Mouse (Mus musculus): Measurements from ENCODE around the gene Lin7a. TPM values are rescaled to one million over a fixed set of nuclear protein-coding genes. Genes with fewer than 3 reads are reported as not detected.

Lin7a gene
- polyA plus RNA-seq, 1 experiment, result 1.5 TPM

DNA sequence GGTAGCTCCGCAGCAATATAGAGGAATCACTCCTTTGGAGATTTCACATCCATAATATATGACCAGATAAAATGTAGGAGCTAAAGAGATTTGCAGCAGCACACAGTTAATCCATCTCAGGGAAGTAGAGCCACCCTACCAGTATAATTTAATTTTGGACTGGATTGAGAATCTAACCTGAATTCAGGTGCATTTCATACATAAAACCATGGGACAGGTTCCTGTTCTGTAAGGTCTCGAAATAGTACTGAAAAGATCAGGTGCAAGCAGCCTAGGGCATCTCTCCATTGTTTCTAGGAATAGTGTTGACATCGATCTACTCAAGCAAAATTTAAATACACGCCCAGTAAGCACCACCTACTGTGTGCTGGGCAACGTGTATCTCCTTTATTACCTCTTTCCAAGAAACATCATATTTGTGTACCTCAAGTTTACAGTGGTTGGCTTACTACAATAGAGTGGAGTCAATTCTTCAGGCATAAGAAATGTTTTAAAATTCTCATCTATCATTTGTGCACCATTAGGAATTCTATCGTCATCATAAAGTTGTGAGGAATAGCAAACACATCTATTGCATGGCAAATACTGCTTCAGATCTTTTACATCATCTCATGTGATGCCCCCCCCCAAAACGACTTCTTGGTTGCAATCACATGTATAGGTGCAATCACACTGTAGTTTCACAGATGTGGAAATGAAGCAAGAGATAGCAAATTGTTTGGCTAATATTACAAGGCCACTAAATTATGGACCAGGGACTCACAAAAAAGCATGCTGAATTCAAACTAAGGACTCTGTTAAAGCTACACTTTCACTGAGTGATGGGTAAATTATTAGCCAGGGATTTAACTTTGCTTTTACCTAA is 20.9 kb upstream of the Lin7a start:
- no peak overlapping the region for H3K27ac ChIP-seq (ENCODE audit: insufficient read depth, low read length)
- H3K4me3 ChIP-seq (ENCODE audit: insufficient read depth, low read length), result no peak overlapping the region
- H3K4me1 ChIP-seq (ENCODE audit: control insufficient read depth, insufficient read depth, low read length), result no peaks in the 10 kb centered on the region
- TF ChIP-seq CTCF (IDR thresholded peaks at IDR 0.05; ENCODE audit: borderline replicate concordance, insufficient read depth, low read length) (no peak), POLR2A (IDR thresholded peaks at IDR 0.05; ENCODE audit: low read depth, low read length) (no peak)

GRCm38 (mm10) chr10:107251271-107251670 is 20.2 kb upstream of the Lin7a start:
- Histone ChIP-seq H3K4me1 (ENCODE audit: control insufficient read depth, insufficient read depth, low read length) (no peaks in the 10 kb centered on the region), H3K27ac (ENCODE audit: insufficient read depth, low read length) (no peak overlapping the region), H3K4me3 (ENCODE audit: insufficient read depth, low read length) (no peak overlapping the region)
- TF ChIP-seq CTCF (IDR thresholded peaks at IDR 0.05; ENCODE audit: borderline replicate concordance, insufficient read depth, low read length) (no peak), POLR2A (IDR thresholded peaks at IDR 0.05; ENCODE audit: low read depth, low read length) (no peak)

GRCm38 (mm10) chr10:107251801-107252502 is 19.5 kb upstream of the Lin7a start:
- H3K27ac ChIP-seq (ENCODE audit: insufficient read depth, low read length), result no peak overlapping the region
- no peak for TF ChIP-seq CTCF (IDR thresholded peaks at IDR 0.05; ENCODE audit: borderline replicate concordance, insufficient read depth, low read length)
- no peak for TF ChIP-seq POLR2A (IDR thresholded peaks at IDR 0.05; ENCODE audit: low read depth, low read length)
- no peaks in the 10 kb centered on the region for H3K4me1 ChIP-seq (ENCODE audit: control insufficient read depth, insufficient read depth, low read length)
- H3K4me3 ChIP-seq (ENCODE audit: insufficient read depth, low read length), result no peak overlapping the region

DNA sequence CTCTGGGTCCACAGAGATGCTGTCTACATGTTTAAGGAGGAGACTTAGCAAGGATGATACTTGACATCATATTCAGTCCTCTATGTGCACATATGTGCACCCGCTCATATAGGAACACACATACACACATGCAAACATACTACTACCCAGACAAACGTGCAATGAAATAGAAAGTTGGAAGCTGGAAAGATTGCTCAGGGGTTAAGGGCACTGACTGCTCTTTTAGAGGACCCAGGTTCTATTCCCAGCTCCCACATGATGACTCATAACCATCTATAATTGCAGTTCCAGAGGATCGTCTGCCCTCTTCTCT is 19.0 kb upstream of the Lin7a start:
- Histone ChIP-seq H3K4me3 (ENCODE audit: insufficient read depth, low read length) (no peak overlapping the region), H3K27ac (ENCODE audit: insufficient read depth, low read length) (no peak overlapping the region), H3K4me1 (ENCODE audit: control insufficient read depth, insufficient read depth, low read length) (no peaks in the 10 kb centered on the region)
- TF ChIP-seq CTCF (IDR thresholded peaks at IDR 0.05; ENCODE audit: borderline replicate concordance, insufficient read depth, low read length), result no peak
- no peak for TF ChIP-seq POLR2A (IDR thresholded peaks at IDR 0.05; ENCODE audit: low read depth, low read length)

DNA sequence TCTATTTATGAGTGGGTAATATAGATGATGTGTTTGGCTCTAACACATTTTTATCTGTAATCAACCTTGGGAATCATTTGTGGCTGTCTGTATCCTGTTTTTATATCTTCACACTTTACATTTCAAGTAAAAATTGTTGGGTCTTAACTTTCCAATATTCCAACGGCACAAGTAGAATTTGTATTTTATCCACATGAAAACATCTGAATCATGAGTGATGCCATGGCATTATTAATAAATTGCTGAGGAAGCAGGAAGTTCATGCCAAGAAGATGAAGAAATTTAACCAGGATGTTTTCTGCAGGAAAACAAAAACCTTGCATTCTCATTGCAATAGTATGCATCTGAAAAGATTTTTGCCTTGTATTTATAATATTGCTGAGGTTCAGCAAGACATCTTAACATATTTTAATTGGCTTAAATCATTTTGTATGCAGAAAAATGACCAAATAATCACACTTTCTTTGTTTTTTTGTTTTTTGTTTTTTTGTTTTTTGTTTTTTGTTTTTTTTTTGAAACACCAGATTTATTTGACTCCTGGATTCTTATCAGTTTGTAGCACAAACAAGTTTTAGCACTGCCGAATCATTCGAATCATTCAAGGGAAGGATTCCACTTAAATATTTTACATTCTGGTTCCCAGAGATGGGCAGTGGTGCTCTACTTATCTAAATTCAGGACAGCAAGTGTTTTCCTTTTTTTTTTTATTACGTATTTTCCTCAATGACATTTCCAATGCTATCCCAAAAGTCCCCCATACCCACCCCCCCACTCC is 18.1 kb upstream of the Lin7a start:
- H3K4me3 ChIP-seq (ENCODE audit: insufficient read depth, low read length), result no peak overlapping the region
- TF ChIP-seq CTCF (IDR thresholded peaks at IDR 0.05; ENCODE audit: borderline replicate concordance, insufficient read depth, low read length) (no peak), POLR2A (IDR thresholded peaks at IDR 0.05; ENCODE audit: low read depth, low read length) (no peak)

GRCm38 (mm10) chr10:107254656-107255055 is 16.8 kb upstream of the Lin7a start:
- Histone ChIP-seq H3K27ac (ENCODE audit: insufficient read depth, low read length) (no peak overlapping the region), H3K4me1 (ENCODE audit: control insufficient read depth, insufficient read depth, low read length) (no peaks in the 10 kb centered on the region), H3K4me3 (ENCODE audit: insufficient read depth, low read length) (no peak overlapping the region)
- TF ChIP-seq POLR2A (IDR thresholded peaks at IDR 0.05; ENCODE audit: low read depth, low read length) (no peak), CTCF (IDR thresholded peaks at IDR 0.05; ENCODE audit: borderline replicate concordance, insufficient read depth, low read length) (no peak)

More for the DNA sequence above, 18.1 kb upstream of the Lin7a start:
- H3K27ac ChIP-seq (ENCODE audit: insufficient read depth, low read length), result no peak overlapping the region
- H3K4me1 ChIP-seq (ENCODE audit: control insufficient read depth, insufficient read depth, low read length), result no peaks in the 10 kb centered on the region

DNA sequence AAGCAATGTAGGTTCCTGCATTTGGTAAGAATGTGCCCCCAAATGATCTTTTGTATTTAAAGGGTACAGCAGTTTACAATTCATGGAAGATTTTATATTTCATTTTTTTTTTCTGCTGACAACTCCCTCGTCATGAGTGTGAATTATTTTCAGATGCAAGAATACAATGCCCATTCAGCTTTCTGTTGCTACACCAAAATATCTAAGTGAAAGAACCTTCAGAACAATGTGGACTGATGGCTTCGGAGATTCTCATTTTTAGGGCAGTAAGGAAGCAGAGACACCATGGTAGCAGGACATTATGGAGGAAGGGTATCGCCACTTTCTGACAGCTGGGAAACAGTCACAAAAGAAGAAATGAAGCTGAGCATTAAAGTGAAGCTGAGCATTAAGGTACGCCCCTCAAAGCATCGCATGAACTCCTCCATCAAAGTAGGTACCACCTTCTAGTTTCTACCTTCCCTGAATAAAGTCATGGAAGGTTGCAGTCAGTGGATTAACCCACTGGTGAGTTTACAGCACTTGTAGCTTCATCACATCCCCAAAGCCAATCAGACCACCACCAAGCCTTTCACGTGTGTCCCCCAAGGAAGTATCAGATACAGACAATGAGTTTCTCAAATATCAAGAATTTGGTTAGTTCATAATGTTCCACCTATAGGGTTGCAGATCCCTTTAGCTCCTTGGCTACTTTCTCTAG is 16.0 kb upstream of the Lin7a start:
- no peak overlapping the region for H3K4me3 ChIP-seq (ENCODE audit: insufficient read depth, low read length)
- no peaks in the 10 kb centered on the region for H3K4me1 ChIP-seq (ENCODE audit: control insufficient read depth, insufficient read depth, low read length)
- TF ChIP-seq POLR2A (IDR thresholded peaks at IDR 0.05; ENCODE audit: low read depth, low read length) (no peak), CTCF (IDR thresholded peaks at IDR 0.05; ENCODE audit: borderline replicate concordance, insufficient read depth, low read length) (no peak)
- H3K27ac ChIP-seq (ENCODE audit: insufficient read depth, low read length), result no peak overlapping the region

GRCm38 (mm10) chr10:107256451-107256960 is 15.0 kb upstream of the Lin7a start:
- no peaks in the 10 kb centered on the region for H3K4me1 ChIP-seq (ENCODE audit: control insufficient read depth, insufficient read depth, low read length)
- no peak overlapping the region for H3K27ac ChIP-seq (ENCODE audit: insufficient read depth, low read length)
- no peak for TF ChIP-seq CTCF (IDR thresholded peaks at IDR 0.05; ENCODE audit: borderline replicate concordance, insufficient read depth, low read length)
- TF ChIP-seq POLR2A (IDR thresholded peaks at IDR 0.05; ENCODE audit: low read depth, low read length), result no peak
- no peak overlapping the region for H3K4me3 ChIP-seq (ENCODE audit: insufficient read depth, low read length)

- TF ChIP-seq CTCF (IDR thresholded peaks at IDR 0.05; ENCODE audit: borderline replicate concordance, insufficient read depth, low read length) (no peak), POLR2A (IDR thresholded peaks at IDR 0.05; ENCODE audit: low read depth, low read length) (no peak)
- H3K4me1 ChIP-seq (ENCODE audit: control insufficient read depth, insufficient read depth, low read length), result no peaks in the 10 kb centered on the region
- no peak overlapping the region for H3K4me3 ChIP-seq (ENCODE audit: insufficient read depth, low read length)
- H3K27ac ChIP-seq (ENCODE audit: insufficient read depth, low read length), result no peak overlapping the region
These were observed 11.1 kb upstream of the Lin7a start for GRCm38 (mm10) chr10:107260428-107260827.

All from embryonic fibroblast, embryonic 13.5 days (primary cell).